Mouse (Mus musculus): ENCODE measurements at regions not wholly inside any gene's neighbourhood (a gene's known extent, or its start where the extent isn't known, plus 50 kb on each side); places are given as distances from the start of the nearest gene placed in this dataset.

DNA sequence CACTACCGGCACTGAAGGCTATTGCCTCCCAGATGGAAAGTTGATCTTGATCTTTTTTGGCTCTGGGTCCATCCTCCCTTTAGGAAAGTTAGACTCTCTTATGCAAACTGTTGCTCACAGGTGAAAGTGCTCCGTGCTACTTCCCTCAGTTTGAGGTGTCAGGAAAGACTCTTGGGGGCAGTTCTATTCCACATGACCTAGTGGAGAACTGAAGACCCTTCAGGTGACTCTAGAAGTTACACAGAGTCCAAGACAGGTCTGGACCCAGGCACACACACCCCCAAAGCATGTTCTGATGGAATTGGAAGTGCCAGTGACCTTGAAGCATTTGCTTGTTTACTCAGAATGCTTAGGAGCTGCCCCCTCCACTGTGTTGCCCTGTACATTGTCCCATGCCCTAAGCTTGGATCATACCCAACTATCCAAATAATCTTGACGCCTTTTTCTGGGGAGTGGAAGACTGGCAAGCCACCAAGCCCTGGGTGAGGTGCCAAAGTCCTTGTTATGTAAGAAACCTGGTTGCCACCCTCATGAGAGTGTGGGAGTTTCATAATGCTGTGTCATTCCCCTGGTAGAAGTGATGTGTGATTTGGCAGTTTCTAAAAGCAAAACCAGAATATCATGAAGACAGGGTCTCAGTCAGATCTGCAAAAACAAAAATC is 51.1 kb upstream of the Nampt start:
- Histone ChIP-seq H3K27ac (ENCODE audit: insufficient read depth, low read length) (0 out of 2 replicates have a peak overlapping the region, but pooled peaks have one; percentile 31), H3K4me3 (ENCODE audit: insufficient read depth, low read length) (no peak overlapping the region), H3K4me1 (ENCODE audit: control insufficient read depth, insufficient read depth, low read length) (no peaks in the 10 kb centered on the region; the same call in 1 of the 2 replicates)
- no peak for TF ChIP-seq CTCF (IDR thresholded peaks at IDR 0.05; ENCODE audit: borderline replicate concordance, insufficient read depth, low read length)

- no peak overlapping the region for H3K4me3 ChIP-seq (ENCODE audit: insufficient read depth, low read length)
- TF ChIP-seq POLR2A (IDR thresholded peaks at IDR 0.05; ENCODE audit: low read depth, low read length) = no peak
- TF ChIP-seq CTCF (IDR thresholded peaks at IDR 0.05; ENCODE audit: borderline replicate concordance, insufficient read depth, low read length) = no peak
Measured at GRCm38 (mm10) chr12:32768744-32769535, 50.4 kb upstream of the Nampt start.

More at GRCm38 (mm10) chr12:32768744-32769535, 50.4 kb upstream of the Nampt start:
- Histone ChIP-seq H3K4me1 (ENCODE audit: control insufficient read depth, insufficient read depth, low read length) (no peaks in the 10 kb centered on the region; the same call in 1 of the 2 replicates), H3K27ac (ENCODE audit: insufficient read depth, low read length) (no peak overlapping the region)
